Mouse (Mus musculus) kidney, postnatal 36 days (tissue): ENCODE measurements at regions not wholly inside any gene's neighbourhood (a gene's known extent, or its start where the extent isn't known, plus 50 kb on each side); places are given as distances from the start of the nearest gene placed in this dataset.
"Not testable (repeated sequence)": the region's sequence is repeated elsewhere in the genome, so short reads cannot be mapped to it uniquely, and the experiment has no call there.

Source experiments
- DNase-seq, 2 experiments: peaks; one replicate each; pipeline ENCODE4 v3.0.0; 2021 to 2022; ENCODE audit warnings: mixed read lengths in 2 of 2

GRCm38 (mm10) chr9:115426682-115427081 lies 116.5 kb upstream of the Stt3b start:
- no peak for DNase-seq

- DNase-seq: no peak
Observed at GRCm38 (mm10) chr9:115430271-115430670, 120.0 kb upstream of the Stt3b start.

DNA sequence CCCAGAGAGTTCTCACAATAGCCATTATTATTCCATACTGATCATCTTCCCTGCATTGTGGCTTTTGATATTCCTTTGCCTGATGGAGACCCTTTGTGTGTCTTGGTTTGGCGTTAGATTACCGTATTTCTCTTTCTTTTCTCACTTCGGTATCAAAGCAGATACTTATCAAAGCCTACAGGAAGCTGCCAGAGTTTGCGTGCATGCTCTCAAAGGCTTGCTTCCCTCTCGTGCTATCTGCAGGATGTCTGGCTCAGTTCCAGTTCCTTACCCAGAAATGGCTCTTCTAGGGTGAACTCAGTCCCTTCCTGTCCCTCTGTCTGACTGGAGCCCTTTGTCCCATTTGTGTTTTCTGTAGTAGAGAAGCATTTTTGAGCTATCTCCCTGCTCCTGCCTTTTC lies 124.5 kb upstream of the Stt3b start:
- DNase-seq: peak; percentile 12 to 32

GRCm38 (mm10) chr9:115436301-115436700 lies 126.1 kb upstream of the Stt3b start:
- DNase-seq: no peak

DNA sequence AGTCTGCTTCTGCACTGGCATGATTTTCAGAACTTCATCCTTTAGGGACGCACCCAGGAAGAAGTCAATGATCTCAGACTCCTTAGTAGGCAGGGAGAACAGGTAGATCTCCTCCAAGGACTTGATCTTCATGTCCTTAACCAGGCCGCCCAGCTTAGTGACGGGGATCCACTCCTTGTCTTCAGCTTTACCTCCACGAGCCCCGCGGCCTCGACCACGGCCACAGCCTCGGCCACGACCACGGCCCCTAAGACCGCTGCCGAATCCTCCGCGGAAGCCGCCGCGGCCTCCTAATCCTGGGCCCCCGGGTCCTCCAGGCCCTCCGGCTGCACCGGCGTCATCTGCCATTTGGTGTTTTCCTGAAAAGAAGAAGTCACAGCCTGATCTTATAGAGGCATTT lies 128.0 kb upstream of the Stt3b start:
- not testable (repeated sequence) for DNase-seq

DNA sequence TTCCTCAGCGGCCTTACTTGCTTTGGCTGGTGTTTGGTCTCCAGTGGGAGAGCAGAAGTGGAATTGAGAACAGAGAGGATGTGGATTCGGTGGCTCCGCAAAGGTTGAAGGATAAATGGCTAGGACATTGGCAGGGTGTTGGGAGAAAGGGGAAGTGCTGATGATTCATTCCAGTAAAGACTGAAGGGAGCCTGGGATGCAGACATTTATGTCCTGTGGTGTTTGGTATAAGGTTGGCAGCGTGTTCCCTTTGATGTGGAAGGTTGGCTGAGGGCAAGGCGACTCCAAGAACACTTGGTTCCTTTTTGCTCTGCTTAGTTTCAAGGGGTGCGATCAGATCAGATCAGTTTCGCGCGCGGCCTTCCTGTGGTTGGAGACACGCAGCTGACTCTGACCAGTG lies 136.5 kb upstream of the Stt3b start:
- DNase-seq: no peak

DNA sequence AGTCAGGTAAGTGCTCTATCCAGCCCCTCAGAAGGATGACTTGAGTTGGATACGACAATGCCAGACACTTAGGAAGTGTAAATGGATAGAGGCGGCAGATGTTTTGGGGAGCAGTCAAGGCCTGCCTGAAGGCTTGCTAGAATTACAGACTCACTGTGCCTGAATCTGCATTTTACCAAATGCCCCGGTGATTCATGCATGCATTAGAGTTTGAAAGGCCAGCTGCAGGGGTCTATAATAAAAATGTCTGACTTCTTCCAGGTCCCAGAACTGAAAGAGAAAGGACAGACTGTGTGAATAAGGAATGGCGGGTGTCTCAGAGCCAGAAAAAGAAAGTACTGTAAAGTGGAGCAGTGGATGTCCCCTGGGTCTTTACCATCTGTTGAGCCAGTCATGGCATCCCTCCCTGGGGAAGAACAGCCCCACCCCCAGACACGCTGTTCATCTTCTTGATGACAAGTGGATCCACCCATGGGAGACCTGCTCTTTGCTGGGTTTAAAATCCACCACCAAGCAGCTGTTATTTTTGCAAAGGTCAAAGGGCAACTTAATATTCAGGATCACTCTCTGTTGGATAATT lies 140.6 kb upstream of the Stt3b start:
- no peak for DNase-seq

DNA sequence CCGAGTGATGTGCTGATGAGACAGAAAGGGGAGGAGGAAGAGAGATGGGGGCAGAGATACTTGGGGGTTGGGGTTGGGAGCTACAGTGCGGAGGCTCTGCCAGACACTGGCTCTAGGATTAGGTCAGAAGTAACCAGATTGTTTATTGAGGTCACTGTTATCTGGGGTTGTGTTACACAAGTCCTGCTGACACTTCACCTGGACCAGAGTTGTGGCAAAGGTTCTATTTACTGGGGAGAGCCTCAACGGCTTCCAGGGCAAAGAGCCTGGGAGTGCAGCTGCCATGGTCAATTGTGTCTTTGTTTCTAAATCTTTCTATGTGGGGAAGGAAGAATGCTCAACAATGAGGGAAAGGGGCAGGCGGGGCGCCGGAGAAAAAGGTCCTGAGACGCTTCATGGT lies 144.6 kb upstream of the Stt3b start:
- no peak for DNase-seq

DNA sequence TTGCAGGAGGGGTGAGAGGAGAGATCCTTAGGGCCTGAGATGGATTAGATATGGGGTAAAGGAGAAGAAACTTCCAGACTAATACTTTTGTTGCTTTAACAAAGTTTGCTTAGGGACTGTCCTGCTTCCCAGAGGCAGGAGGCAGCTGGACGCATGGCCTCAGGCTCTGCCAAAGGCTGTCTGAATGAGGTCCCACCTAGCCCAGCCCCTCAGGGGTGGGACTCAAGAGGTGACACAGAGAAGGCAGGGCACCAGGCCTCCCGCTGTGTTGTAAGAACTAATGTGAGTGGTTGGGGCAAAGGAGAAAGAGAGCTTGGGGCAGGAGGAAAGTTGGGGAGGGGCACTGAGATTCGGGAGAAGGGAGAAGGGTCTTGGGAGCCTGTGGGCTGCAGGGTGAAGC lies 145.9 kb upstream of the Stt3b start:
- no peak for DNase-seq

DNA sequence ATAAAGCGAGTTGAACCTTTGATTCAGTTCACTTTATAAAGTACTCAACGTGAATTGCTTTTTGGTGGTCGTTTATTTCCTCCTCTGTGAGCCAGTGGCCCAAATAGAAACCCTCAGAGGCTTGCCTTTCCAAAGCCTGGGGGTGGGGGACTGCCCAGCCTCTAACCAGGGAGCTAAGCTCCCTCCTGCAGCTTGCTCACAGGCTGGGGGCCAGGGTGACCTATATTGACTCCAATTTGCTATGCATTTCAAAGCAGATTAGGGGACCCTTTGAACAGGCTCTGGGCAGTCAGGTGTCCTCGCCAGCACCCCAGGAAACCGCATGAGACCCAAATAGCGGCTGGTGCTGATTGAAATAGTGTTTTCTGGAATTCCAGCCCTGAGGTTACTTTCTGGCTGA lies 146.4 kb upstream of the Stt3b start:
- DNase-seq: no peak

DNA sequence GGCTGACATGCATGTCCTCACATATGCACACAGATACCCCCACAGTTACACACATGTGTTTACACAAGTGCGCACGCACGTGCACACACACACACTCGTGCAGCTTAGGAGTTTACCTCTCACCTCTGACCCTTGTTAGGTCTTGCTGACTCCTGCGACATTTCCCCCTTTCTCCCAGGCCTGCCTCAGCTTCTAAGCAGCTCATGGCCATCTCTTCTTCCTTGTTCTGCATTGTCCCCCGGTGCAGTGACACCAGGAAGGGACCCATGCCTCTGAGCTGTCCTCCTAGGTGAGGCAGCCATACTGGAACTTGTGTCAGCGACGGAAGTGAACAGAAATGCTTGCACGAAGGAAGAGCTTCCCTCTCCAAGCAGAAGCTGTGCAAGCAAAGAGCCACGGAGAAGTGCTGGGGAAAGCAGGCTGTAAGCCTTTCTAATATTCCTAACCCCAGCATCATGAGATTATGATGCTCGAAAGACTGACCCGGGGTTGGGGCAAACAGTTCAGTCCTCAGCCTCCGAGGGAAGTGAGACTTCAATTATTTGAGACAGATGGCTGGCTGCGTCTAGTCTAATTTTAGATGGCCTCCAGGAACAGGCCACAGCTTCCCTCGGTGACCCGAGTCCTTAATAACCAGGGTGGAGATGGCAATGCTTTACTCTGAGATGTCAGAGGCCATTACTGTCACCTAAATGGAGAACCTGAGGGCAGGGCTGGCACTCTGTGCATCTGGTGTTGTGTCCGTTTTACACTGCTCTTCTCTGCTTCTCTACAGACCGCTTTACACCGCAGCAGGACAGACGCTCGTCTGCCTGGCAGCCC lies 147.9 kb upstream of the Stt3b start:
- DNase-seq: no peak

- not testable (repeated sequence) for DNase-seq
Observed at GRCm38 (mm10) chr9:115459075-115459474, 148.9 kb upstream of the Stt3b start.

- no peak for DNase-seq
Observed at GRCm38 (mm10) chr9:115465326-115465725, 155.1 kb upstream of the Stt3b start.

GRCm38 (mm10) chr9:115468641-115469040 lies 158.4 kb upstream of the Stt3b start:
- no peak for DNase-seq

DNA sequence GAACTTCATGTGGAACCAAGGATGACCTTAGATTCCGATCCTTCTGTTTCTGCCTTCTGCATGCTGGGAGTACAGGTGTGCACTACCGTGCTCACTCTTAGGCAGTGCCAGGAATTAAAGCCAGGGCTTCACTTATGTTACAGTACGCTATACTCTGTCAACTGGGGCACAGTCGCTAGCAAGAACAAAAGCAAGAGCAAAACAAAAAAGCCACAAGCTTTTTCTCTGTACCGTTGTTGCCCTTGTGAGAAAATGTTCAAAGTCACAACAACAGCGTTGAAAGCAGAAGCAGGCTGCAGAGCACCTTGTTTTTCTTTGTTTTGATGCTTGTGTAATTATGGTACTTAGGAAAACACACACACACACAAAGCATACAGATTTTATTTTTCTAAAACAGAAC lies 161.4 kb upstream of the Stt3b start:
- no peak for DNase-seq

DNA sequence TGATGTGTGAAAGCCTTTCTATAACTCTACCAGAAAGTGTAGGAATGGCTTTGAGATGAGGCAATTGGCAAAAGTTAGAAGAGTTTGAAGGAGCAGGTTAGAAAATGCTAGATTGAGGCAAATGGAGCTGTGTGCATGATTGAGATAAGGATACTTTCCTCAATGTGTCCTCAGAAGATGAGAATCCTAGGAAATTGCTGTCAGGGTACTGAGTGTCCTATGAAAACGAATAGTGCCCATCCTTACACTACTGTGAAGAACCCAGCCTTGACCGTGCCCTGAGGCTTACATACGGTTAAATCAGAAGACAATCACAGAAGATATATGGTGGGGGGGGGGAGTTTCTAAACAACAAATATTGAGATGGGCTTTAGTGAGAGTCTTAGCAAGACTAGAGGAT lies 162.8 kb upstream of the Stt3b start:
- DNase-seq: no peak

DNA sequence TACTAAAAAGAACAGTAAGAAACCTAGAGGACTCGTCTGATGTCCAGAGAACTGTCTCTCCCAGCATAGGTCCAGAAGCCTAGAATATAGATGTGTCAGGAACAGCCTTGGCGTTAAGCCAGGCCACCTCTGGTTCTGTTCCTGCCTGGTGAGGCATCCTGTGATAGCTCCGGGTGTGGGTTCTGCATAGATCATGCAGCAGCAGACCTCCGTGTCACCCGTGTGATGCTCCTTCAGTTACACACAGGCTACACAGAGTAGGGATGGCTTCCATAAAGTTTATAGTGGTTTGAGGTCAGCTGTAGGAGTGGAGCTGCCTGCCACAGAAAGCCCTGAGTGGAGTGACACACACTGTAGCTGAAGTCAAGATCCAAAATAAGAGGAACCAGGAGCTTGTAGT lies 163.6 kb upstream of the Stt3b start:
- DNase-seq: no peak

DNA sequence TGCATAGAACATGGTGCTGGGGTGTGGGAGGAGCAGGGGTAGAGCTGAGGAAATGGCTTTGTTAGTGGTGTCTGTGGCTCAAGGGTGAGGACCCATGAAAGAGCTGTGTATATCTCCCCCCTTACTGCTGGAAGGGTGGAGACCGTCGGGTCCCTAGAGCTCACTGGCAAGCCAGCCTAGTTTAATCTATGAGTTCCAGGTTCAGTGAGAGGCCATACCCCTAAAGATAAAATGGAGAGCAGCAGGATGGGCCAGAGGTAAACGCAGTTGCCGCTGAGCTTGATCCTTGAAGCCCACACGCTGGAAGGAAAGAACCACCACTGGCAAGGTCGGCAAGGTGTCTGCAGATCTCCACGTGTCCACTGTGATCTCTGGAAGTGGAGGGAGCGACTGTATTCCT lies 164.1 kb upstream of the Stt3b start:
- no peak for DNase-seq

DNA sequence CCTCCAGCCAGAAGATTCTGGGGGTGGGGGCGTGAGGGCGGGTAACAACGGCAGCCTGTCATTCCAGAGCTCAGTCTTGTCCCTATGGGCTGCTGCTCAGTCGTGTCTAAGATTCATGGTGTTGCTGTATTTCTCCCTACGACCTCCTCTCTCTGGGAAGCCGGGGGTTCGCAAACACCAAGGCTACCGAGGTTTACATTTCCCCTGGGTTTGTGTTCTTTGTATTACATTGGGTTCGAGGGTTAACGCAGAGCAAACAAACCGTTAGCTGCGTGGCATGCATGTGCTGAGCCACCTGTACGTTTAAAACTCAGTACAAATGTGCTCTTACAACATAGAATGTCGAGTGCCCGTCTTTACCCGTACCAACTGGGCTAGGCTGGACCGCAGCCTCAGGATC lies 166.0 kb upstream of the Stt3b start:
- DNase-seq: no peak

- no peak for DNase-seq
Observed at GRCm38 (mm10) chr9:115477556-115478220, 167.5 kb upstream of the Stt3b start.

- DNase-seq: no peak
Observed at GRCm38 (mm10) chr9:115478946-115479345, 168.7 kb upstream of the Stt3b start.

GRCm38 (mm10) chr9:115481176-115481575 lies 171.0 kb upstream of the Stt3b start:
- no peak for DNase-seq

DNA sequence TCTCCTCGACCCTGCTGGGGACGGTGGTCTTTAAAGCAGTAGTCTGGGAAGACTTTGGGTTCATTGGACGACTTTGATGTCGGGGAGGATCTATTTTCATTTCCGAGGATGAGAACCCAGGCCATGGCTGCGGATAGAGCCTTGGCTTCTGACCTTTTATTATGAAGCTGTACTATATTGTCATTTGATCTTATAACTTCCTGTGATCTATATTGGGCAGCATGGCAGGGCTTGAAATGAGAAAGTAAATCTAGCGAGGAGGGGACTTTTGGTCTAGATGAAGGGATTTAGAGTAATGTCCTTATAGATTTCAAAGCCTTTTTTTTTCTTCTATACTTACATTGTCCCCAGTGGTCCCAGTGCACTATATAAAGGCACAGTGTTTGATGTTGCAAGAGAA lies 172.8 kb upstream of the Stt3b start:
- DNase-seq: no peak

DNA sequence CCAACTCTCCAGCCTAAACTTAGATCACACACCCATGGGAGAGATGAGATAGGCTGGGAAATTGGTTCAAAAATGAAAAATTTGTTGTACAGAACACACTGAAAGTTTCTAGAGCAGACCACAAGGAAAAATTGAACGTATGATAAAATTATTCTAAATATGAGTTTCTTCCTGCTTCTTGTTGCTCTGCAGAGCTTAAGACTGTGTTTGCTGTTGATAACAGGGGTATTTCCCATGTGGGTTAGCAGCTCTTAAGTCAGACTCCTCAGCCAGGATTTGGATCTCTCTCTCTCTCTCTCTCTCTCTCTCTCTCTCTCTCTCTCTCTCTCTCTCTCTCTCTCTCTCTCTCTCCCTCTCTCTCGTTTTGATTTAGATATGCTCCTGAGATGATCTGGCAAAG lies 173.5 kb upstream of the Stt3b start:
- no peak for DNase-seq
